Mouse (Mus musculus) erythroblast, embryonic 14.5 days (primary cell): ENCODE measurements at regions not wholly inside any gene's neighbourhood (a gene's known extent, or its start where the extent isn't known, plus 50 kb on each side); places are given as distances from the start of the nearest gene placed in this dataset.

Experiments
- GATA1 ChIP-seq: IDR thresholded peaks from 2 replicates; pipeline ENCODE4 v1.6.1; 2012; ENCODE audit warnings: low read length, inconsistent platforms, mixed read lengths
- TAL1 ChIP-seq: IDR thresholded peaks from 3 replicates; pipeline ENCODE4 v1.6.1; 2012; ENCODE audit warnings: low read length, inconsistent platforms, mixed read lengths

- TF ChIP-seq GATA1: no peak
- no peak for TF ChIP-seq TAL1
Observed at GRCm38 (mm10) chr16:24218850-24219185, 174.5 kb upstream of the Lpp start.
